Mouse (Mus musculus): ENCODE data around the gene Srprb.
A peak's percentile ranks its signal among the peaks of the same experiment; 100 is the strongest.
"Not testable (repeated sequence)": the region's sequence is repeated elsewhere in the genome, so short reads cannot be mapped to it uniquely, and the experiment has no call there.

Srprb gene

DNA sequence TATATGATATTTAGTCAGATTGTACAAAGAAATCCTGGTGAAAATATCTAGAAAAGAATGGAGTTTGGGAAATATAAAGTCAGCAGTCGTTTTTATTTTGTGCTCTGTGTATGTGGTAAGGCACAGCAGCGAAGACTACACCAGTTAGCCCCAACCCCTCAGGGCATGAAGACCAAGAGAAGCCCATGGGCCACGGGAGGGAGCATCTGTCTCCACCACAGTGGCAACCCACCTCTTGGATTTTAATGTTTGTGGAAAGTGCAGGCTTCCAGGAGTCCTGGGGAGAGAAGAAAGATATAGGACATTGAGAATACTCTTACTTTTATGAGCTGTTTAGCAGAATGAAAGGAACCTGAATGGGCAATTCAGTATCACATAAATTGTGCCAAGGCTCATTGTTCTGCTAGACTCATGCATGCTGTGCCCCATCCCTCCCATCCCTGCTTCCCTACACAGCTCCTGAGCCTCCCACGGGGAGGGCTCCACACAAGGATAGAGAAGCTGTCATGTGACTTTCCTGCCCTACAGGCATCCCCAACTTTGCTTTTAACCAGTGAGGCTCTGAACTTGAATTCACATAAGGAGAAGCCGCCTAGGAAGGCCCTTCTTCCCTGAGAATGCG lies 7.0 kb upstream of the Srprb start:
- DNase-seq, result no peak

DNA sequence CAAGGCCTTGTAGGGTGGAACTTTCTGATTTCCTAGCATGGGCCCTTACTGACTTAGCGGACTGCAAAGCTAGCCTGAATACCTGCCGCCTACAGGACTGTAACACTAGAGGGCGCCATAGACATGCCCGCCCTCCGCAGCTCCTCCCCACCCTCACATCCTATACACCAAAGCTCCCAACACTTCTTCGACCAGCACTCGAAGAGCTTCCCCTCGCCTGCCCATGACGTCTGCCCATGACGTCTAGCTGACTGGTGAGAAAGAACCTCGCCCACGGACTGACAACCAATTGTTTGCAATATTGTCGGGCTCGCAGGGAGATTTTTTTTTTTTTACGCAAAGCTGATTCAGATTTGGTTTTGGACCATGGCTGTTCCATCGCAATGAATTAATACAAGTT lies 5.9 kb upstream of the Srprb start:
- DNase-seq, result peak; percentile 97

DNA sequence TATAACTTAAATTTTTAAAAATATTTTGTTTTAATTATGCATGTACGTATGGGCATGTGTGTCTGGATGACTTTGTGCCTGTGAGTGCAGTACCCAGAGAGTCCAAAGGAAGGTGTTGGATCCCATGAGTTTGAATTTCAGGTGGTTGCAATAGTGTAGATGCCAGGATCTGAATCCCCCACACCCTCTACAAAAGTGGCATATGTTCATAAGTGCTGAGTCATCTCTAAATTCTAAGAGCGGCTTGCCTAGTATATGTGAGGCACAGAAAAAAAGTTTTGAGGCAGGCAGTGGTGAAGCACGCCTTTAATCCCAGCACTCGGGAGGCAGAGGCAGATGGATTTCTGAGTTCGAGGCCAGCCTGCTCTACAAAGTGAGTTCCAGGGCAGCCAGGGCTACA lies 3.8 kb upstream of the Srprb start:
- no peak for DNase-seq

DNA sequence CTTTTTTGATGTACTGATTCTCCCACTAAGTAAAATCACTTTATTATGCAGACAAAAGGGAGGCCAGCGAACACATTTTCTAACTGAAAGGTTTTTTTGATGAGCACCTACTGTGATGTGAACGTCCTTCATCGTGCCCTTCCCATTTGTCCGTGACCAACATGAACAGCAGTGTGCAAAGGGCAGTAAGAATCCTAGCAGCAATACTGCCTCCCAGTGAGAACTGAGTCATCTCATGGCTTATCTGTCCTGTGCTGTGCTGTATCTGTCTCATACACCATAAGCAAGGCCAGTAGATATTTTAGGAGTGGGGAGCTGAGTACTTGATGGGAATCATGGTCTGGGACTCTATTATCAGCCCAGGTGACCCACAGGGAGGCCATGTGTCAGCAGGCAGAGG lies 13.5 kb downstream of the Srprb start:
- DNase-seq, result no peak

DNA sequence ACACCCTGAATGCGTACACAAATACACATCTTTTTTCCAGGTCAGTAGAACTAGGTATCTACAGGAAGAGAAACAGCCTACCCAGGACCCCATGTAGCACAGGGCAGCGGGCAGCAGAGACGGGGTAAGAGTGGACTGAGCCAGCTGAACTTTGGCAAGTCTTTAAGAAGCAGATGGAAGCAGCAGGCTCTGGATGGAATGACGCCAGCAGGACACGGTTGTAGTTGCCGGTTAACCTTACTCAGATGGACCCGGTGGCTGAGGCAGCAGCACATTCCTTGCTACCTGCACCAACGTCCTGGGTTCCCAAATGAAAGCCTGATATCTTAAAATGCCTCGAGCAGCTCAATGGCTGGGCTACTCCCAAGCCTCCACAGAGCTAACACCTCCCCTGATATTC lies 15.2 kb downstream of the Srprb start:
- no peak for DNase-seq

DNA sequence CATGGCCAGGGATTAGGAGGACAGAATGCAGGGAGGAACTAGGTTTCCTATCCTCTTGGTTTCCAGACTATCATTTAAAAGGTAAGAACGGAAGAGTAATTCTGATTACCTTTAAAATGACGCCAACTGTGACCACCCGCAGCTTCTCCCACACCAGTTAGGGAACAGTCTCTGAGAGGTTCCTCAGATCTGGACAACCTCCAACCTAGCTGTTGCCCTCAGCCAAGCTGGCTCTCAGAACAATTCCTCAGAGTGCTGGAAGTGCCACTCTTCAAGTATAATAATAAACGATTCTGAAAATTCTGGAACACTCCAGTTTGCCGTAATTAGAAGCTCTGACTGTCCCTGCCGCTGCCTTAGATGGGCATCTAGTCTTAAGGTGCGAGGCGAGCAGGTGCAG lies 16.0 kb downstream of the Srprb start:
- DNase-seq, result no peak

DNA sequence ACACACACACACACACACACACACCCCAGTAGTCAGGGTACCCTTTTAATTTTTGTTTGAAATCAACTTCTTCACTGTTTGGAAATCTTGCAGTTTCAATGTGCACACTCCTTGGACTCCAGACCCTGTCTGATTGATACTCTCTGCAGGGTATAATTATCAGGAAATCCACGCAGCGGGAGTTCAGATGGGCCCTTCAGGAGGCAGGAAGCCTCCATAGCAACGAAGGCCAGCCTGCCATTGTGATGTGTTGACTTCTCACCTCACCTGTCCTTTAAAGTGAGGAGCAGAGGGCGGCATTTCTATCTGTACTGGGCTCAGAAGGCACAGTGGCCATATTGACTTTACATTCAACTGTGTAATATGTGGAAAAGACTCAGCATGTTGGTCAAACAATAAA lies 17.1 kb downstream of the Srprb start:
- no peak for DNase-seq

DNA sequence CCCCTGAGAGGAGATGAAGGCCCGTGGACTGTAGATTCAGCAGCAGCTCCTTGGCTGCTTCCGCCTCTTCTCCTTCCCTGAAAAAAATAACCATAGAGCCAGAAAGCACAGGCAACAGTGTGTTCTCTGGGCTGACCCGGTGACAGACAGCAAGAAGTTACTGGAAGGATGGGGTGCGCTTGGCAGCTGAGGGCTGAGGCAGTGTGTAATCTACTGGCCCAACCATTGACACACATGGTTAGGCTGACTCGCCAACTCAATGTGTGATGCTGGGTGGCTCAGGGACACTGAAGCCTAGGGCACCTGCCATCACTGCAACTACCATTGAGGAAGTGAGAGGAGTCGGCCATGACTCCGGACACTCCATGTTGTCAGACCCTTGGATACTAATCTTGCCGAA lies 20.1 kb downstream of the Srprb start:
- peak; percentile 87 for DNase-seq

DNA sequence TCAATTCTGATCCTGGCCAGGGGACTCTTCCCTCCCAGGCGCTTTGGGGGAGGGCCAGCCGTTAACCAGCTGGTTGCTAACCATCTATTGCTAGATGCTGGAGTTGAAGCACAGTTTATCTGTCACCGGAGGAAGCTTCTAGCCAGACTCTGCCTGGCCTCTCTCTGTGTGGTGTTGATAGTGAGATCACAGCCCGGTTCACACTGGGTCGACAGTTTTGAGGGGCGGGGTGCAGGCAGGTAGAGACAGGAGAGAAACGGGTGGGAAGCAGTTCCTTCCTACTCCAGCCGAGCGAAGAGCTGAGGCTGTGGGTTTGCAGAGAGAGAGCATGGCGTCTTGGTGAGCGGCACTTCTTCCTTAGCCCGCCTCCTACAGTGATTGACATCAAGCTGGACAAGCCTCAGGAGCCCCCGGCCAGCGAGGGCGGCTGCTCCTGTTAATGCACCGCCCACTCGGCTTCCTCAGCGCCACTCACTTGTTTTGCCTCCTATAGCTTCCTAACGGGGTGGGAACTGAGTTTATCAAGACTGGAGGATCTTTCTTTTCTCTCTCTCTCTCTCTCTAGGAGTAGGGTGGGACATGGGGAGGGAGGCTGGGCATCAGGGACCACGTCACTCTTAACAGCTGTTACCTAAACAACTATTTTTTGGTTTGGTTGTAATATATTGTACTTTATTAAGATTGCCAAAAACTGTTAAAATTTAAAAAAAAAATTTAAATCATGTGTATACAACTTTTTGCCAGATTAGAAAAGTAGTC lies 21.0 kb downstream of the Srprb start:
- DNase-seq, result peak; percentile 98

DNA sequence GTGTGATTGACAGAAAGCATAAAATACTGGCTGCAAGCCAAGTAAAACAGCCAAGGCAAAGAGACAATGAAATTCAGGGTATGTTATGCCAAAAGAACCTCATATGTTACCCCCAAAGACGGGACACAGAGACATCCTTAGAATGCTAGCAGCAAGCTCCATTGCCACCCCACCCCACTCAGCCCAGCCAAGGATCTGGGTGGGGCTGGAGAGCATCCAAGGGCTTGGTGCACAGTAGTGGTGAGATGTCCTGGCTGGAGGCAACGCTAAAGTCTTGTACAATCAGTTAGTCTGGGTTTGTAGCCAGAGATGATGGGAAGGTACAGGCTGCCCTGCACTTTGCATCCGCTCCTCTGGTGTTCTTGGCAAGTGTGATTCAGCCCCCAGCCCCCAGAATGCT lies 21.6 kb downstream of the Srprb start:
- DNase-seq, result peak; percentile 97

DNA sequence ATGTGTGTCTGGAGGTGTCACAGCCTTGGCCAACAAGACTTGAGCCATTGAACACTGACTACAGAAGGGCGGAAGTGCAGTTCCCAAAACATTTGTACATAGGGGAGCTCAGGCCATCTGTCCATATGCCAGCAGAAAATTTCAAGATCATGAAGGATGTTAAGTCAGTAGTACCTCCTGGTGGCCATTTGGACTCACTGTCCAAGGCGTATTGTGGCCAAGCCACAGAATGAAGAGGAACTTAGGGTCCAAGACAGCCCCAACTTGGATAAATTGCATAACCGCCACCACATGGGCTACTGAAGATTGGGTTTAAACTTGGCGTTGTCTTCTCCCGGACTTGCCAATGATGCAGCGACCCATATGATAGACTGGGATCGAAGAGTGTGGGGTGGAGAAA lies 26.2 kb downstream of the Srprb start:
- DNase-seq, result no peak

DNA sequence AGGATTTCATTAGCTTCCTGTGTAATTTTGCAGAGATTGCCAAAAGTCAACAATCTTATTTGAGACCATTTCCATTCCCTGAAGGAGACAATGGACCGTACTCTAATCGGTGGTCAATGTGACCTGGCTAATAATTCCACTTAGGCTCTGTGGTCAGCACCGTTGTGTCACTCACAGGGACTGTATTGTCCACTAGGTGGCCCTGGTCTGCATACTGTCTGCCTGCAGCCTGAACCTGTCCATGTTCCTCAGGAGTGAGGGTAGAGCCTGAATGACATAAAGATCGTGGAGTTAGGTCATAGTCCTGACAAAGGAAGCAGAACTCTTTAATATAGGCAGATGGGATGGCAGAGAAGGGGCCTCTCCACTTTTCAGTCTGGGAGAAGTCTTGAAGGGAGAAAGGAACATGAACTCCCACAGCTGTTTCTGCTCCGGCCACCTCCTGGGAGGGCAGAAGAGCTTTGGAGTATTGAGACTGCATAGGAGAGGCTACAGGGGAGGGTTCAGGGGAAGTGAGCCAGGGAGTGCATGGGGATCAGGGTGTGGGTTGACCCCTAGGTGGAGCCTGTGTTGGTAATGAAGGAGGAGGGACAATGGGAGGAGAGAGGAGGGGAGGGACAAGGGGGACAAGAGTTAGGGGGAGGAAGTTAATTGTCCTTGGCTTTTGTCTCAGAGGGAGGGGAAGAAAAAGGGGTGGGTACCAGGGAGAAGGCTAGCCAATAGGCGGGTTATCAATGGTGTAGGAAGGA lies 27.0 kb downstream of the Srprb start:
- DNase-seq, result no peak

DNA sequence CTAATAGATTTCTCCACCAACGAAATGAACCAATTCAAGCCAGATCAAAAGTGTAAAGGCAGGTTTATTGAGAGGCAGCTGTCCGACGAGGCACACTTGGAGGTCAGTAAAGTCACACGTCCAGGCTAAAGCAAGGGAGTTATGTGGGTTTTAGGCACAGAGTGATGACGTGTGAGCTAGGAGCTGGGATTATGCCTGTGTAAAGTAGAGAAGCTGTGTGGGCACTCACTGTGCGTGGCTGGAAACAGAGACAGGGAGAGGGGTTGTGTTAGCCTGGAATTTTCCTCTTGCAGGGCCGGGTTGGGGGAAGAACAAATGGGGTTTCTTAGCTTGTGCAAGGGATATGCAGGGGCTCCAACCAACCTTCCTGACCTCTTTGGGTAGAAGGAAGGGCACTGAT lies 33.2 kb downstream of the Srprb start:
- no peak for DNase-seq

DNA sequence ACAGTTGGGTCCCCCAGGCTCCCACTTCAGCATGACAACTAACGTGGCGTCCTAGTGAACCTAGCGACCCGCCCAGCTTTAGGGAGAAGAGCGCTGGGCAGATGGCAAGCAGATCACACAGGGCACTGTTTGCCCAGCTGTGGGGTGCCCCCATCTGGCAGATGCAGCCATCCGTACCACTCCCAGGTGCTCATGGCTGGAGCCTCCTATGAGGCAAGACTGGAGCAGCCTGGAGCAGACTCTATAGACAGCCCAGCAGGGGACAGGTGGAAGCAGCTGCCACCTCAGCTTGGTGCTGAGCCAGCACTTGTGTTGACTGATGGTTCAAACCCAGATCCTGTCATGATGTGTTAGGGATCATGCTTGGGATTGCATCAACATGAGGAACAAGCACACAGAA lies 33.9 kb downstream of the Srprb start:
- no peak for DNase-seq

DNA sequence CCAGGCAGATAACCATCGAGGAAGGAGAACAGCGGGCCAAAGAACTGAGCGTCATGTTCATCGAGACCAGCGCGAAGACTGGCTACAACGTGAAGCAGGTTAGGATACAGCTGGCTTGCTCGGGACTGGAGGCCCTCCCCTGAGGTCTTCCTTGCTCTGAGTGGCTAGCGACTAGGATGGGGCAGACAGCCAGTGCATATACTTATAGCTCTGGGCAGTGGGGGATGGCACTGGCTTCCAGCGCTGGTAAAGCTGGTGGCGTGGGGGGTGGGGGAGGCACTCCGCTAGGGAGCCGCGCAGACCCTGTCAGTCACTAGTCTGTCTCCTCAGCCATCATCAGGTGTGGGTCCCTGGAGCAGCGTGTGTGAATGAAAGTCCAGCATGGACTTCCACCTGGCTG lies 38.1 kb downstream of the Srprb start:
- DNase-seq, result no peak

DNA sequence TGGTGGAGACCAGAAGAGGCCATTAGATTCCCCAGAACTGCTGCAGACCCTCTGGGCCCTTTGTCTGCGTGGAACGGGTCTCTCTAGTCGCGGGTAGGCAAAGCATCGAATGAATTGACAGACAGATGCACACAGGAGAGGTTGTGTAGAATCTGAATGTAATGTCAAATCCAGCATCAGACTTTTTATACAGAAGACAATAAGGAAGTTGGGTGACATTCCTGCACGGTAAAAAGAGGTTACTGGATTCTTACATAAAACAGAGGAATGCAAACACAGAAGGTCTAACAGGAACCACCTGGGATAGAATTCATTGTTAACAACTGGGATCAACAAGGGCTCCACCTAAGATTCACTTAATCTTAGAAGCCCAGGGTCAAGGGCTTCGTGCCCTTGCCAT lies 46.8 kb downstream of the Srprb start:
- DNase-seq, result not testable (repeated sequence)

DNA sequence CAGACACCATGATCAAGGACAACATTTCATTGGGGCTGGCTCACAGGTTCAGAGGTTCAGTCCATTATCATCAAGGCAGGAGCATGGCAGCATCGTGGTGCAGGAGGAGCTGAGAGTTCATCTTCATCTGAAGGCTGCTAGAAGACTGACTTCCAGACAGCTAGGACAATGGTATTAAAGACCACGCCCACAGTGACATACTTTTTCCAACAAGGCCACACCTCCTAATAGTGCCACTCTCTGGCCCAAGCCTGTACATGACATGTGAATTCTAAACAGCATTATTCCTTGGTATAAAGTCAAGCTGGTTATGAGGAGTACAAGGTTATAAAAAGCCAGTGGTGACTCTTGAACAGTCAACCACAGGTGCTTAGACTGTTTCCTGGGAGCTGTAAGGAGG lies 47.4 kb downstream of the Srprb start:
- no peak for DNase-seq

DNA sequence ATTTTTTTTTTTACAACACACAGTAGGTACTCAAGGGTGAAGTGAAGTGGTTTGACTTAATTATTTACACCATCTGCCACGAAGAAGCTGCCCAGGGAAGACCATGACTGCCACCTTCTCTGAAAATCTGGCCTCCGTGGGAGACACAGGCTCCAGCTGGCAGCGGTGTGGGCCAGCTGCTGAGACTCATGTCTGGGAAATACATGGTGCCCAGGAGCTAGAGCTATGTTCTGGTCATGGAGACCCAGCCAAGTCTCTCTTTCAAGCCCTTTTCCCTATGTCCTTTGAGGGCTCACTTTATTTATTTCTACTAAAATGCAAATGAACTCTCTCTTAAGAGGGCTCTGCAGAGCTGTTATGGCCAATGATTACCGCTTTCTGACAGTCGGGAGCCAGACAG lies 48.7 kb downstream of the Srprb start:
- DNase-seq, result no peak

DNA sequence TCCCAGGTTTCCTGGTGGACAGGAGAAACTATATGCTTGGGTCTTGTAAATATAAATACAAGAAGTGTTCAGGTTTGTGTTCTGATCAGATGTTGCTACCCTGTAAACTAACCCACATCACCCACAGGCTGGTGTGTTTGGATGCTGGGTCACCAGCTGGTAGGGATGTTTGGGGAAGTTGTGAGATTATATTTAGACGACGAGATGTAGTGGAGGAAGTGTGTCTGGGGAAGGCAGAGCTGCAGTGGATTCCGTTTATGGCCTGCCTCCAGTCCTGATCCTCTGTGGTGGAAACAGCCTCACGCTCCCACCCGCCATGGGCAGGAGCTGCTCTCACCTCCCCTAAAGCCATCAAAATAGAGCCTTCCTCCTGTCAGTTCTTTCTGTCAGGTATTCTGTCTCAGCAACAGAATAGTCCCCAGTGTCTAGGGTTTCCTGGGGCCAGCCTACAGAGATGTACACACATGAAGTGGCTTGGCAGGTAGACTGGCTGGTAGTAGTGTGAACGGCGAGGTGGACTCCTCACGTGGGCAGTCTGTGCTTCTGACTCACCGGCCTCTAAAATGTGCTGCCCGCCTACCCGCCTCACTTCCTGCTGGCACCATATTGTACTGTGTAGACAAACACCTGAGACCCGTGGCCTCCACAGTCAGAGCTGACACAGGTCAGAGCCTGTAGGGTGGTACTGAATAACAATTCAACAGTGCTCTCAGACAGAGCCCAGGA lies 52.7 kb downstream of the Srprb start:
- no peak for DNase-seq

DNA sequence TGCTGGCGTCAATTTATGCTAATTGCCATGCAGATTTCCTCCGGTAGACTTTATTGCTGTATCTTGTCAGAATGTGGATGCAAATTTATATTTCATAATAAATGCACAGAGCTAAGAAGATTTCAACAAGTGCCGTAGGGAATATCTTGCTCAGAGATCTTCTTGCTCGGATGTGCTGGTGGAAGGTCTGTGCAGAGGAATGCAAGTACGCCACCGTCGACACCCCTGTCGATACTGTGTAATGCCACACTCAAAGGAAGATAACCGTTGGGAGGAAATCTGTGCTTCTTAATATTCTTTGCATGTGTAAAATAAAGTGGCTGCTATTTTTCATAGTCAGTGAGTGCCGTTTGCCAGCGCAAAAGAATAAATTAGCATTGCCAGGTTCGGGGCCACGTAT lies 54.8 kb downstream of the Srprb start:
- no peak for DNase-seq

DNA sequence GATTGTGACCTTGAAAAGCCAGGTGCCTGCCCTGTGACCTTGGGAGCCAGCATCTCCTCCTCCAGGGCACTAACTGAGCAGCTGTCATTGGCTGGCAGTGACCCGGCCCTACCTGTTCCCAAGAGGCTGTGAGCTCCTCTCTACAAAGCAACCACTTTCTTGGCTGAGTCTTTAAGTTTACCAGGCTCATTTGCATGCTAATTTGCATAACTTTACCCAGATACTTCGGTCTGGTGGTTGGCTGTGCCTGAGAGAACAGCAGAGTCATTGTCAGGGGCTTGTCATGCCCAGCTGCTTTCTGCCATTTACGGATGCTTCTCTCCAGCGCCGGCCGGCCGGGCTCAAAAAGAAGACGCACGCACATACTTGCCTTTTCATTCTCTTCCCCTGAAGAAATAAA lies 55.2 kb downstream of the Srprb start:
- no peak for DNase-seq

DNA sequence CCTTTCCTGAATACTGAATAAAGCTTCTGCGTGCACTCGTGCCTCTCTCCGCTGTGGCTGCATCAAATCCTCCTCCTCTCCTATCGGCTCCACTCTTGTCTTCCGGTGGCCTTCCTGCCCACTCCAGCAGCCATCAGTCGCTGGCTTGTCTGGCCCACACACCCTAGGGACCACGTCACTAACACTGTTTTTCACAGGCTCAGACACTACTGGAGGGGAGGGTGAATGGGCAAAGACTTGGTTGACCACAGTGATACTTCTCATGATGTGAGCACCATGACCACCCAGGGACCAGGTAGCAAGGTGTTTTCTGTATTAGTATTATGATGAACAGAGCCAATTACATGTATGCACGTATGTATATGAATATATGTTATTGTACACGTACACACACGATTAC lies 55.7 kb downstream of the Srprb start:
- no peak for DNase-seq

DNA sequence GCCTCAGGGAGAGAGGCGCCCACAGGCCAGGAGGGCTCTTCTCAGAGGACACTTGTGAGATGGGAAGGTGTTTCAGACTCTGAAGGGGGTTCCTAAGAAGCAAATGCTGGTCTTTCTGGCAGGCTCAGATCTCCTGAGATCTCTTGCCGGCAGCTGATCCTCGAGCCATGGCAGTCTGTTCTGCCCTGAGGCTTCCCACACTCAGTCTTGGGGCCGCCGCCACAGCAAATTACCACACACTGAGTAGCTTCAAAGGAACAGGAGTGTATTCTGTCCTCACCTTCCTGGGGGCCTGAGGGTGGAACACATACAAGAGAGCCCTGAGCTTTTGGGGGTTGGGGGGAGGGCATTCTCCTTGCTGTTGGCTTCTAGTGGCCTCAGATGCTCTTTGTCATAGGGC lies 56.6 kb downstream of the Srprb start:
- DNase-seq, result no peak

DNA sequence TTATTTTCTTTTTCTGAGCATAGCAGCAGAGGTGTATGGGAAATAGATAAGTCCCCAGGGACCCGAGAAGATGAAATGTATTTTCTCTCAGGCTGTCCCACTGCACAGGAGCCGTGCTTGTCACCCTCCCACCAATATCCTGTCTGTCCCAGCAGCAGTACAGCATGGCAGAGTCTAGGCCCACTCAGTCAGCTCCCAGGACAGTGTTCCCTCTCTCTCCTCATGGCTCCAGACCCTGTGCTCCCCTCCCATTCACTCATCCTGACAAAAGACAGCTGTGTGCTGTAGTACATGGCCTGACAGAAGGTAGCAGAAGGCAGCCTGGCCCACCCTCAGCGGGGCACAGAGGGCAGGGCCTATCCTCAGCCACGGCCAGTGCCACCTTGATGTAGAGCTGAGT lies 58.1 kb downstream of the Srprb start:
- no peak for DNase-seq

Measured in heart, adult 11 months (tissue).